Mouse (Mus musculus) erythroblast, embryonic 14.5 days (primary cell): ENCODE measurements around the gene Nudt1. TPM values are rescaled to one million over a fixed set of nuclear protein-coding genes. Genes with fewer than 3 reads are reported as not detected.

Source experiments
- H3K27me3 ChIP-seq: 2 replicates; pipeline ENCODE4 v1.6.1; 2012; ENCODE audit warnings: inconsistent platforms; ENCODE audit not compliant: control insufficient read depth
- H3K36me3 ChIP-seq: 2 replicates; pipeline ENCODE4 v1.6.1; 2012; ENCODE audit warnings: mild to moderate bottlenecking, inconsistent platforms; ENCODE audit not compliant: control insufficient read depth
- H3K4me1 ChIP-seq: 2 replicates; pipeline ENCODE4 v1.6.1; 2012; ENCODE audit warnings: inconsistent platforms; ENCODE audit not compliant: control insufficient read depth
- H3K4me3 ChIP-seq: replicated peaks from 2 replicates; pipeline ENCODE3; 2012; ENCODE audit warnings: moderate library complexity, mild to moderate bottlenecking, inconsistent platforms
- H3K9me3 ChIP-seq: 2 replicates; pipeline ENCODE4 v1.6.1; 2012; ENCODE audit warnings: low read length, inconsistent platforms, mixed read lengths; ENCODE audit not compliant: control insufficient read depth
- GATA1 ChIP-seq: IDR thresholded peaks from 2 replicates; pipeline ENCODE4 v1.6.1; 2012; ENCODE audit warnings: low read length, inconsistent platforms, mixed read lengths
- TAL1 ChIP-seq: IDR thresholded peaks from 3 replicates; pipeline ENCODE4 v1.6.1; 2012; ENCODE audit warnings: low read length, inconsistent platforms, mixed read lengths
- polyA plus RNA-seq: library from polyadenylated mRNA; stranded (reverse); fragments of >175 nt; gene quantifications from 2 replicates; pipeline ENCODE4 v1.2.3, GENCODE M21; 2012

Gene Nudt1
- polyA plus RNA-seq, 1 experiment: 1.2 TPM

GRCm38 (mm10) chr5:140333631-140334030 lies 12.2 kb downstream of the Nudt1 start:
- Histone ChIP-seq H3K27me3 (no peaks in the 10 kb centered on the region), H3K36me3 (peaks cover 46% of the 10 kb centered on the region), H3K4me1 (peaks cover 28% of the 10 kb centered on the region), H3K4me3 (no peak overlapping the region), H3K9me3 (peaks cover 3% of the 10 kb centered on the region)
- no peak for TF ChIP-seq TAL1
- no peak for TF ChIP-seq GATA1

DNA sequence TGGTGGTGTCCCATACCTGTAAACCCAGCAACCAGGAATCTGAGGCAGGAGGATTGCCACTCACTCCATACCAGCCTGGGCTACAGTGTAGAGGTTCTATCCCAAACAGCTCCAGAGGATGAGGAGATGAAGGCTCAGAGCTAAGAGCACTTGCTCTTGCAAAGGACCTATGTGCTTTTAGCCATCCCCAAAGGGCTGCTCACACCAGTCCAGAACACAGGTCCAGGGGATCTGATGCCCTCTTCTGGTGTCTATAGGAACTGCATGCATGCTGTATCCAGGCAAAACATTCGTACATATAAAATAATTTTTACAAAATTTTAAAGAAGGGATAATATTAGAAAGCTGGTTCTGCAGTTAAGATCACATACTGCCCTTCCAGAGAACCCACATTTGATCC lies 15.2 kb downstream of the Nudt1 start:
- H3K9me3 ChIP-seq: peaks cover 6% of the 10 kb centered on the region
- no peaks in the 10 kb centered on the region for H3K27me3 ChIP-seq
- H3K4me3 ChIP-seq: no peak overlapping the region
- H3K4me1 ChIP-seq: peaks cover 13% of the 10 kb centered on the region
- H3K36me3 ChIP-seq: peaks cover 55% of the 10 kb centered on the region
- no peak for TF ChIP-seq TAL1
- no peak for TF ChIP-seq GATA1

DNA sequence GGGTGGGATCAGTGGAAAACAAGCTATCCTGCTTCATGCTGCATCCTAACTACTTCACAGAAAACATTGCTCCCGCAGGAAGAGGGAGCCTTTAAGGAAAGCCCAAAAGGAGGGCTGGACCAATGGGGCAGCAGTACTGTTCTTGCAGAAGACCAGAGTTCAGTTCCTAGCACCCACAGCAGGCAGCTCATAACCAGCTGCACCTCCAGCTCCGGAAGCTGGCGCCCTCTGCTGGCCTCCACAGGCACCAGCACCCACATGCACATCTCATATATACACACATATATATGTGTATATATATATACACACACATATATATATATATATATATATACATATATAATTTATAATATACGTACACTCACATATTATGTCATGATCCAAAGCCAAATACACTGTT lies 17.3 kb downstream of the Nudt1 start:
- Histone ChIP-seq H3K27me3 (no peaks in the 10 kb centered on the region), H3K9me3 (peaks cover 6% of the 10 kb centered on the region), H3K4me1 (no peaks in the 10 kb centered on the region), H3K36me3 (peaks cover 59% of the 10 kb centered on the region), H3K4me3 (no peak overlapping the region)
- TF ChIP-seq TAL1: no peak
- TF ChIP-seq GATA1: no peak

DNA sequence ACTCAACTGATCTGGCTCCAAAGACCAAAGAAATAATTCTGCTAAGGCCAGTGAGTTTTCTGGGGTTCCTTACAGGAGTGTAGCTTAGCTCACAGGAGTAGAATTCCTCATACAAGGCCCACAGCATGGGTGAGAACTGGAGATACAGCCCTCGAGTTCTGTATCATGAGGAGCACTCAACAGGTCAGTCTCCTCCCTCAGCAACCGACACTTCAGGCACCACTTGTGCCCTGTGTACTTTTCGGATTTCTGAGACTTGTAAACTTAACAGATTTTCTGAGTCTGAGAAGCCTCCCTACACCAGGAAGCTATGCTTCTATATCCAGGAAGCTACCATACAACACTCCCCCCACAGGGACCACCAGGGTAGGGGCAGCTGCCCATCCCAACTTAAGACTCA lies 18.4 kb downstream of the Nudt1 start:
- no peak for TF ChIP-seq GATA1
- TF ChIP-seq TAL1: no peak
- Histone ChIP-seq H3K4me1 (no peaks in the 10 kb centered on the region), H3K4me3 (no peak overlapping the region), H3K36me3 (peaks cover 69% of the 10 kb centered on the region), H3K27me3 (no peaks in the 10 kb centered on the region), H3K9me3 (peaks cover 6% of the 10 kb centered on the region)

GRCm38 (mm10) chr5:140342880-140343279 lies 21.4 kb downstream of the Nudt1 start:
- no peak overlapping the region for H3K4me3 ChIP-seq
- H3K36me3 ChIP-seq: peaks cover 70% of the 10 kb centered on the region
- H3K9me3 ChIP-seq: peaks cover 6% of the 10 kb centered on the region
- H3K27me3 ChIP-seq: no peaks in the 10 kb centered on the region
- no peaks in the 10 kb centered on the region for H3K4me1 ChIP-seq
- TF ChIP-seq TAL1: no peak
- TF ChIP-seq GATA1: no peak

GRCm38 (mm10) chr5:140345244-140345643 lies 23.8 kb downstream of the Nudt1 start:
- no peaks in the 10 kb centered on the region for H3K4me1 ChIP-seq
- peaks cover 51% of the 10 kb centered on the region for H3K36me3 ChIP-seq
- H3K9me3 ChIP-seq: no peaks in the 10 kb centered on the region
- TF ChIP-seq TAL1: no peak
- no peak for TF ChIP-seq GATA1
- no peaks in the 10 kb centered on the region for H3K27me3 ChIP-seq
- H3K4me3 ChIP-seq: no peak overlapping the region

DNA sequence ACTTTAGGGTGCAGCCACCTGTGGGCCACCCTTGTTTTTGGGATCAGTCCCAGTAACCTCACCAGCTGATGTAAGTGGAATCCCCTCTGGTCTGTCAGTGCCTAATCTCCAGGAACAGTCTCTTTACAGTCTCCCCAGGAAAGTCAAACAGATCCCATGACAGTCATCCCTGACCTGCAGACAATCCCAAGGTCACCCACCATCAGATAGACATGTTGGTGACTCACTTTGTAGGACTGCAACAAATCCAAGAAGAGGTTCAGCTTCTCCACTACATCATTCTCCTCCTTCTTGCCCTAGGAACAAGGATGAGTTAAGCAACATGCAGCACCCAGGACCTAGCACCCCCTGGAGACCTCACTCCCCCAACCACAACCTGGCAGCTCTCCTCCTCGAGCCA lies 24.6 kb downstream of the Nudt1 start:
- no peak overlapping the region for H3K4me3 ChIP-seq
- H3K4me1 ChIP-seq: no peaks in the 10 kb centered on the region
- H3K9me3 ChIP-seq: no peaks in the 10 kb centered on the region
- TF ChIP-seq TAL1: no peak
- TF ChIP-seq GATA1: no peak
- H3K36me3 ChIP-seq: peaks cover 46% of the 10 kb centered on the region
- no peaks in the 10 kb centered on the region for H3K27me3 ChIP-seq

- Histone ChIP-seq H3K9me3 (peaks cover 5% of the 10 kb centered on the region; the same call in 1 of the 2 replicates), H3K36me3 (peaks cover 63% of the 10 kb centered on the region), H3K4me1 (no peaks in the 10 kb centered on the region), H3K27me3 (no peaks in the 10 kb centered on the region), H3K4me3 (no peak overlapping the region)
- TF ChIP-seq GATA1 (no peak), TAL1 (no peak)
Measured at GRCm38 (mm10) chr5:140349882-140350281, 28.4 kb downstream of the Nudt1 start.

- peaks cover 5% of the 10 kb centered on the region; the same call in 1 of the 2 replicates for H3K9me3 ChIP-seq
- H3K36me3 ChIP-seq: peaks cover 64% of the 10 kb centered on the region
- H3K4me3 ChIP-seq: no peak overlapping the region
- no peaks in the 10 kb centered on the region for H3K4me1 ChIP-seq
- no peaks in the 10 kb centered on the region for H3K27me3 ChIP-seq
- TF ChIP-seq GATA1 (no peak), TAL1 (no peak)
Measured at GRCm38 (mm10) chr5:140350731-140351497, 29.5 kb downstream of the Nudt1 start.
